In the genomic region with DNA sequence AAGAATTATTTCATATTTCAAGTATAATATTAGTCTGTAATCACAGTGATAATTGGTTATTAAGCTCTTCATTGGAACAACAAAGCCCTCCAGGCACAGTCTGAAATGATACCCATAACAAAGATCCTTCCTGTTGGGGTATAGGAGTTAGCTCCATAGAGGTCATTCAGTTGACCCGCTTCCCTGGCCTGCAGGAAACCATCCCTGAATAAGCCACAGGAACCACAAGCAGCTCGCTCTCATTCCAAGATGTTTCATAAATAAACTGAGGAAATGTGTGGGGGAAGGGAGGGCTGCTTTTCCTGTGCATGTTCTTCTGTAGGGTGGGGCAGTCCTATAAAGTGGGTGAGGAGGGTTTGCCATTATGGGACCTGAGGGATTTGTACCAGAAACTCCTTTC, we compare ENCODE assay signal across 28 mouse cellular contexts. TPM values are rescaled to one million over a fixed set of nuclear protein-coding genes. Genes with fewer than 3 reads are reported as not detected.
DNase-seq lines count a peak whose midpoint lies in the region; ATAC-seq lines count a peak whose summit lies in the region.
"Had no signal": no experiment of that assay in that cellular context is flagged by ENCODE, and none has a peak within 500 bp of the region (broad histone marks: within the 10 kb centered on the region; RNA-seq: fewer than 3 reads in every experiment).

No protein-coding gene starts in this region.

- no peak overlapping the region for H3K27ac ChIP-seq in kidney, embryonic 16.5 days (ENCODE audit: low read length)
- H3K27ac ChIP-seq: embryonic facial prominence, embryonic 13.5 days; forebrain, embryonic 13.5 days; gastrocnemius, adult 2 months; heart, embryonic 10.5 days; hindbrain, postnatal 0 days; left cerebral cortex, adult 2 months; liver, embryonic 13.5 days; lung, embryonic 15.5 days had no signal

- H3K9me3 ChIP-seq in kidney, embryonic 16.5 days (ENCODE audit: low read length), result no peaks in the 10 kb centered on the region
- H3K9me3 ChIP-seq: embryonic facial prominence, embryonic 13.5 days; forebrain, embryonic 13.5 days; heart, embryonic 10.5 days; liver, embryonic 13.5 days; lung, embryonic 15.5 days had no signal

- H3K36me3 ChIP-seq in kidney, embryonic 16.5 days (ENCODE audit: insufficient read depth, low read length), result no peaks in the 10 kb centered on the region
- H3K36me3 ChIP-seq: embryonic facial prominence, embryonic 13.5 days; heart, embryonic 10.5 days; liver, embryonic 13.5 days; lung, embryonic 15.5 days had no signal

- no peak overlapping the region for H3K4me2 ChIP-seq in kidney, embryonic 16.5 days (replicated peaks; ENCODE audit: low read depth, low read length)
- H3K4me2 ChIP-seq: embryonic facial prominence, embryonic 13.5 days; forebrain, embryonic 13.5 days; liver, embryonic 13.5 days; lung, embryonic 15.5 days had no signal

- WGBS in kidney, embryonic 16.5 days, result 56% methylated on average over 2 of the region's 2 CpGs

- no peaks in the 10 kb centered on the region for H3K27me3 ChIP-seq in kidney, embryonic 16.5 days (ENCODE audit: insufficient read depth, low read length)
- H3K27me3 ChIP-seq: embryonic facial prominence, embryonic 13.5 days; forebrain, embryonic 13.5 days; liver, embryonic 13.5 days; lung, embryonic 15.5 days had no signal

- ATAC-seq in kidney, embryonic 16.5 days (ENCODE audit: low FRiP score, low TSS enrichment), result peak; percentile 19; the same call in 1 of the 2 replicates
- ATAC-seq: activated CD4-positive, CD25-positive, alpha-beta regulatory T cell, adult 4 months; forebrain, embryonic 13.5 days; hindbrain, postnatal 0 days; intestine, embryonic 16.5 days; midbrain, embryonic 16.5 days had no signal

- no peak for DNase-seq in kidney, adult 8-10 months
- DNase-seq in R1 (ENCODE audit: low read depth, low spot score), result peak; percentile 2
- peak; percentile 19 for DNase-seq in embryo, embryonic 10.5 days (ENCODE audit: low spot score)
- DNase-seq in lung, postnatal 14 days, result peak; percentile 7
- no peak for DNase-seq in gastrocnemius, postnatal 4 days (ENCODE audit: low spot score in 2 of 2)
- no peak for DNase-seq in right cerebral cortex, adult 2 months (ENCODE audit: low spot score in 2 of 2)
- DNase-seq: adrenal gland, adult 8-10 months; cerebellum, adult 18-20 months; cerebellum, postnatal 25 days; gastrocnemius, adult 2 months; liver, embryonic 13.5 days; right cerebral cortex, adult 18-20 months; thymus, adult 18-20 months; thymus, postnatal 4 days had no signal

- H3K4me1 ChIP-seq in kidney, embryonic 16.5 days (ENCODE audit: insufficient read depth, low read length), result no peaks in the 10 kb centered on the region
- H3K4me1 ChIP-seq: embryonic facial prominence, embryonic 13.5 days; forebrain, embryonic 13.5 days; heart, embryonic 10.5 days; liver, embryonic 13.5 days; lung, embryonic 15.5 days had no signal

- H3K9ac ChIP-seq in kidney, embryonic 16.5 days (replicated peaks; ENCODE audit: low read length), result no peak overlapping the region
- H3K9ac ChIP-seq: embryonic facial prominence, embryonic 13.5 days; forebrain, embryonic 13.5 days; liver, embryonic 13.5 days; lung, embryonic 15.5 days had no signal

- no peak overlapping the region for H3K4me3 ChIP-seq in kidney, embryonic 16.5 days (ENCODE audit: low read length)
- H3K4me3 ChIP-seq: embryonic facial prominence, embryonic 13.5 days; forebrain, embryonic 13.5 days; gastrocnemius, adult 2 months; heart, embryonic 10.5 days; left cerebral cortex, adult 2 months; liver, embryonic 13.5 days; lung, embryonic 15.5 days; myocyte had no signal

RNA-seq across cellular contexts. Expression of a gene that starts 27.5 kb away (rescaled TPM):
- polyA plus RNA-seq in kidney, embryonic 16.5 days (2015; fragmentation: Nextera tagmentation; extraction: Ambion mirVana), result 7.3 and 7.7 TPM in 2 replicates
- 1 to 10 TPM; 6.1 to 7.0 TPM for total RNA-seq in gastrocnemius, postnatal 4 days (2021)
- total RNA-seq: hematopoietic stem cell, adult 5-6 weeks; megakaryocyte-erythroid progenitor cell, adult 5-6 weeks; MEL had no signal

Comparison
In these comparisons a context has a peak if more than half of its experiments do, and no peak if none do; other contexts are left out.
1. DNase-seq: peak in R1 (single experiment), embryo, embryonic 10.5 days (single experiment) and lung, postnatal 14 days (single experiment); none in kidney, adult 8-10 months (0 of 2), gastrocnemius, postnatal 4 days (0 of 2) and right cerebral cortex, adult 2 months (0 of 2).